Mouse (Mus musculus) ES-E14 (cell line): ENCODE data around the gene Nub1. TPM values are rescaled to one million over a fixed set of nuclear protein-coding genes. Genes with fewer than 3 reads are reported as not detected.

Experiments
- DNase-seq: peaks from one replicate; pipeline ENCODE4 v3.0.0-alpha.2; 2013; ENCODE audit warnings: low read depth, low spot score
- H3K27ac ChIP-seq: 2 replicates; pipeline ENCODE4 v1.5.1; 2012; ENCODE audit warnings: low read depth, mild to moderate bottlenecking, low read length, moderate library complexity, mixed read lengths; ENCODE audit not compliant: poor library complexity, insufficient read depth, severe bottlenecking
- H3K36me3 ChIP-seq: 2 replicates; pipeline ENCODE4 v1.6.1; 2012; ENCODE audit warnings: mild to moderate bottlenecking, low read length, moderate library complexity, mixed read lengths; ENCODE audit not compliant: control insufficient read depth, poor library complexity, insufficient read depth, severe bottlenecking
- H3K4me1 ChIP-seq, 2 experiments: fragments of 150-350 bp in 1 of 2; sonication (generic) in 1 of 2; 2 replicates each; pipeline ENCODE4 v1.6.1; 2012; ENCODE audit warnings: low read length in 2 of 2, mild to moderate bottlenecking in 1 of 2, mixed read lengths in 1 of 2; ENCODE audit not compliant: control insufficient read depth in 2 of 2, insufficient read depth in 2 of 2, poor library complexity in 1 of 2
- H3K4me3 ChIP-seq, 2 experiments: fragments of 150-350 bp in 1 of 2; sonication (generic) in 1 of 2; 2 replicates each; pipeline ENCODE4 v1.5.1; 2012; ENCODE audit warnings: low read length in 2 of 2, low read depth in 1 of 2, mild to moderate bottlenecking in 1 of 2, mixed read lengths in 1 of 2; ENCODE audit not compliant: insufficient read depth in 1 of 2, poor library complexity in 1 of 2, severe bottlenecking in 1 of 2
- H3K9ac ChIP-seq: 2 replicates; pipeline ENCODE4 v1.6.1; 2012; ENCODE audit warnings: low read depth, mild to moderate bottlenecking, low read length, mixed read lengths; ENCODE audit not compliant: poor library complexity, insufficient read depth, severe bottlenecking
- H3K9me3 ChIP-seq: fragments of 150-350 bp; sonication (generic); 2 replicates; pipeline ENCODE4 v1.6.1; 2012; ENCODE audit warnings: low read depth, mild to moderate bottlenecking, low read length; ENCODE audit not compliant: control insufficient read depth, insufficient read depth
- CHD2 ChIP-seq: IDR thresholded peaks from 2 replicates; pipeline ENCODE4 v1.6.1; 2014; ENCODE audit warnings: mild to moderate bottlenecking, low read depth, low read length, inconsistent platforms
- HCFC1 ChIP-seq: IDR thresholded peaks from 2 replicates; pipeline ENCODE4 v1.6.1; 2012; ENCODE audit warnings: low read length, inconsistent platforms, borderline replicate concordance; ENCODE audit not compliant: insufficient read depth
- MAFK ChIP-seq: IDR thresholded peaks from 2 replicates; pipeline ENCODE4 v1.6.1; 2014; ENCODE audit warnings: mild to moderate bottlenecking, low read depth, low read length, inconsistent platforms; ENCODE audit not compliant: insufficient read depth
- ZC3H11A ChIP-seq: IDR thresholded peaks from 2 replicates; pipeline ENCODE4 v1.6.1; 2012; ENCODE audit warnings: low read depth, mild to moderate bottlenecking, inconsistent platforms, low read length, borderline replicate concordance
- ZNF384 ChIP-seq: IDR thresholded peaks from 2 replicates; pipeline ENCODE4 v1.6.1; 2012; ENCODE audit warnings: low read depth, low read length, inconsistent platforms
- in situ Hi-C, 2 experiments: fragments of 600-800 bp; cut with MboI; formaldehyde crosslinking; loops; one replicate each; pipeline ENCODE4 v1.15.1; 2025; ENCODE audit warnings: low sequenced_read_pairs in 2 of 2, inconsistent platforms in 1 of 2; ENCODE audit not compliant: unreplicated experiment in 2 of 2
- total RNA-seq: library from RNA; depleted of rRNA; stranded (reverse); fragments of 300-350 nt; gene quantifications from 2 replicates; pipeline ENCODE4 v1.2.3, GENCODE M21; 2012; rRNA removed

Nub1 gene
- 39.9 and 47.7 TPM in 2 replicates for total RNA-seq

- TF ChIP-seq MAFK = no peak
- 0 out of 2 replicates have a peak, but pooled peaks have one; percentile 3 for TF ChIP-seq ZNF384
- in situ Hi-C loops = no loop called here
- Histone ChIP-seq H3K36me3 (peaks cover 7% of the 10 kb centered on the region), H3K9ac (peak within 1 kb of the TSS; percentile 98), H3K9me3 (no peaks in the 10 kb centered on the region), H3K4me3 (peak within 1 kb of the TSS; percentile 95 to 100), H3K4me1 (peaks cover 0 to 2% of the 10 kb centered on the region in 2 experiments; a peak in 3 of 4 replicates), H3K27ac (peak within 1 kb of the TSS; percentile 100)
- peak; percentile 100 for DNase-seq
These were observed at the start of gene Nub1 for GRCm38 (mm10) chr5:24685366-24686093. Gene Nub1, plus strand, starts transcription at chr5:24685532.

- TF ChIP-seq ZNF384 = no peak
- TF ChIP-seq CHD2 = no peak
- no peak for TF ChIP-seq HCFC1
- TF ChIP-seq ZC3H11A = no peak
- no peak for TF ChIP-seq MAFK
- Histone ChIP-seq H3K4me1 (peaks cover 0 to 19% of the 10 kb centered on the region in 2 experiments; a peak in 1 of 4 replicates), H3K9ac (no peak overlapping the region), H3K9me3 (no peaks in the 10 kb centered on the region), H3K36me3 (no peaks in the 10 kb centered on the region), H3K4me3 (no peak overlapping the region), H3K27ac (no peak overlapping the region)
- in situ Hi-C loops = no loop called here
- no peak for DNase-seq
These were observed 48.3 kb upstream of the Nub1 start for GRCm38 (mm10) chr5:24636987-24637386.

GRCm38 (mm10) chr5:24638131-24638530 is 47.2 kb upstream of the Nub1 start:
- Histone ChIP-seq H3K27ac (no peak overlapping the region), H3K36me3 (no peaks in the 10 kb centered on the region), H3K4me1 (peaks cover 0 to 19% of the 10 kb centered on the region in 2 experiments; a peak in 1 of 4 replicates), H3K4me3 (no peak overlapping the region), H3K9ac (no peak overlapping the region), H3K9me3 (no peaks in the 10 kb centered on the region)
- TF ChIP-seq ZNF384 = no peak
- no peak for TF ChIP-seq MAFK
- TF ChIP-seq ZC3H11A = no peak
- no peak for TF ChIP-seq CHD2
- no peak for TF ChIP-seq HCFC1
- DNase-seq = no peak
- in situ Hi-C loops = no loop called here

GRCm38 (mm10) chr5:24639081-24639480 is 46.3 kb upstream of the Nub1 start:
- Histone ChIP-seq H3K4me3 (no peak overlapping the region), H3K9me3 (no peaks in the 10 kb centered on the region), H3K27ac (no peak overlapping the region), H3K9ac (no peak overlapping the region), H3K4me1 (peaks cover 0 to 19% of the 10 kb centered on the region in 2 experiments; a peak in 1 of 4 replicates), H3K36me3 (no peaks in the 10 kb centered on the region)
- in situ Hi-C loops = no loop called here
- no peak for DNase-seq
- TF ChIP-seq ZC3H11A (no peak), CHD2 (no peak), ZNF384 (no peak), MAFK (no peak), HCFC1 (no peak)

GRCm38 (mm10) chr5:24645454-24645853 is 39.9 kb upstream of the Nub1 start:
- H3K9ac ChIP-seq = no peak overlapping the region
- peaks cover 0 to 4% of the 10 kb centered on the region in 2 experiments; a peak in 1 of 4 replicates for H3K4me1 ChIP-seq
- no peaks in the 10 kb centered on the region for H3K36me3 ChIP-seq
- in situ Hi-C loops = no loop called here
- H3K9me3 ChIP-seq = no peaks in the 10 kb centered on the region
- DNase-seq = no peak
- TF ChIP-seq CHD2 (no peak), ZC3H11A (no peak), ZNF384 (no peak), MAFK (no peak), HCFC1 (no peak)
- H3K27ac ChIP-seq = no peak overlapping the region
- H3K4me3 ChIP-seq = no peak overlapping the region
